Mouse (Mus musculus): Measurements from ENCODE around the gene Klk1b4. TPM values are rescaled to one million over a fixed set of nuclear protein-coding genes. Genes with fewer than 3 reads are reported as not detected.
"Not testable (repeated sequence)": the region's sequence is repeated elsewhere in the genome, so short reads cannot be mapped to it uniquely, and the experiment has no call there.

The Klk1b4 gene
- polyA plus RNA-seq, 1 experiment from 2014 or later = not detected

GRCm38 (mm10) chr7:44222335-44222734 lies 15.1 kb downstream of the Klk1b4 start:
- ATAC-seq (ENCODE audit: low FRiP score, low TSS enrichment) = not testable (repeated sequence)

GRCm38 (mm10) chr7:44225076-44225475 lies 17.8 kb downstream of the Klk1b4 start, which contains the start of gene Klk1:
Gene Klk1, plus strand, starts transcription at chr7:44225360.
- Histone ChIP-seq H3K9me3 (ENCODE audit: control insufficient read depth, low read length) (no peaks in the 10 kb centered on the region), H3K4me2 (ENCODE audit: low read length) (no peak within 1 kb of the TSS), H3K9ac (replicated peaks; ENCODE audit: low read length) (no peak within 1 kb of the TSS), H3K36me3 (ENCODE audit: control insufficient read depth, insufficient read depth, low read length) (no peaks in the 10 kb centered on the region), H3K4me1 (ENCODE audit: control insufficient read depth, insufficient read depth, low read length) (no peaks in the 10 kb centered on the region), H3K27me3 (ENCODE audit: control insufficient read depth, insufficient read depth, low read length) (no peaks in the 10 kb centered on the region), H3K4me3 (replicated peaks; ENCODE audit: low read depth, low read length) (no peak within 1 kb of the TSS), H3K27ac (replicated peaks; ENCODE audit: low read depth, low read length) (no peak within 1 kb of the TSS)
- ATAC-seq (ENCODE audit: low FRiP score, low TSS enrichment) = no peak
- no peak for DNase-seq
- WGBS = 36% methylated on average over 1 of the region's 1 CpGs

More at GRCm38 (mm10) chr7:44222335-44222734, 15.1 kb downstream of the Klk1b4 start:
- H3K36me3 ChIP-seq (ENCODE audit: control insufficient read depth, insufficient read depth, low read length); H3K9me3 ChIP-seq (ENCODE audit: control insufficient read depth, low read length); H3K27ac ChIP-seq (replicated peaks; ENCODE audit: low read depth, low read length); H3K4me1 ChIP-seq (ENCODE audit: control insufficient read depth, insufficient read depth, low read length); H3K4me3 ChIP-seq (replicated peaks; ENCODE audit: low read depth, low read length); H3K9ac ChIP-seq (replicated peaks; ENCODE audit: low read length); H3K27me3 ChIP-seq (ENCODE audit: control insufficient read depth, insufficient read depth, low read length); H3K4me2 ChIP-seq (ENCODE audit: low read length); DNase-seq: not testable (repeated sequence)
- 88% methylated on average over 6 of the region's 6 CpGs for WGBS

- no peak for DNase-seq
These were observed 28.7 kb downstream of the Klk1b4 start, which contains the start of gene Gm36864 for GRCm38 (mm10) chr7:44235909-44236308. Gene Gm36864, plus strand, starts transcription at chr7:44236177.

GRCm38 (mm10) chr7:44239913-44240312 lies 32.7 kb downstream of the Klk1b4 start:
- H3K9me3 ChIP-seq (ENCODE audit: control insufficient read depth, low read length) = no peaks in the 10 kb centered on the region
- H3K4me2 ChIP-seq (ENCODE audit: low read length) = no peak overlapping the region
- no peaks in the 10 kb centered on the region for H3K4me1 ChIP-seq (ENCODE audit: control insufficient read depth, insufficient read depth, low read length)
- DNase-seq (no peak), ATAC-seq (ENCODE audit: low FRiP score, low TSS enrichment) (no peak)
- H3K27me3 ChIP-seq (ENCODE audit: control insufficient read depth, insufficient read depth, low read length) = no peaks in the 10 kb centered on the region
- 64% methylated on average over 2 of the region's 2 CpGs for WGBS
- no peak overlapping the region for H3K9ac ChIP-seq (replicated peaks; ENCODE audit: low read length)
- no peaks in the 10 kb centered on the region for H3K36me3 ChIP-seq (ENCODE audit: control insufficient read depth, insufficient read depth, low read length)
- H3K4me3 ChIP-seq (replicated peaks; ENCODE audit: low read depth, low read length) = no peak overlapping the region
- H3K27ac ChIP-seq (replicated peaks; ENCODE audit: low read depth, low read length) = no peak overlapping the region

More at GRCm38 (mm10) chr7:44235909-44236308, 28.7 kb downstream of the Klk1b4 start, which contains the start of gene Gm36864:
- 83% methylated on average over 3 of the region's 3 CpGs for WGBS
- Histone ChIP-seq H3K36me3 (ENCODE audit: control insufficient read depth, insufficient read depth, low read length) (no peaks in the 10 kb centered on the region), H3K27me3 (ENCODE audit: control insufficient read depth, insufficient read depth, low read length) (no peaks in the 10 kb centered on the region), H3K4me3 (replicated peaks; ENCODE audit: low read depth, low read length) (no peak within 1 kb of the TSS), H3K9ac (replicated peaks; ENCODE audit: low read length) (no peak within 1 kb of the TSS), H3K4me2 (ENCODE audit: low read length) (no peak within 1 kb of the TSS), H3K27ac (replicated peaks; ENCODE audit: low read depth, low read length) (no peak within 1 kb of the TSS), H3K9me3 (ENCODE audit: control insufficient read depth, low read length) (no peaks in the 10 kb centered on the region), H3K4me1 (ENCODE audit: control insufficient read depth, insufficient read depth, low read length) (no peaks in the 10 kb centered on the region)
- ATAC-seq (ENCODE audit: low FRiP score, low TSS enrichment) = no peak

GRCm38 (mm10) chr7:44240712-44241111 lies 33.5 kb downstream of the Klk1b4 start:
- ATAC-seq (ENCODE audit: low FRiP score, low TSS enrichment) (no peak), DNase-seq (no peak)
- H3K27me3 ChIP-seq (ENCODE audit: control insufficient read depth, insufficient read depth, low read length) = no peaks in the 10 kb centered on the region
- H3K27ac ChIP-seq (replicated peaks; ENCODE audit: low read depth, low read length) = no peak overlapping the region
- WGBS = 73% methylated on average over 1 of the region's 1 CpGs
- peaks cover 5% of the 10 kb centered on the region; the same call in 1 of the 2 replicates for H3K4me1 ChIP-seq (ENCODE audit: control insufficient read depth, insufficient read depth, low read length)
- no peak overlapping the region for H3K9ac ChIP-seq (replicated peaks; ENCODE audit: low read length)
- H3K36me3 ChIP-seq (ENCODE audit: control insufficient read depth, insufficient read depth, low read length) = no peaks in the 10 kb centered on the region
- H3K9me3 ChIP-seq (ENCODE audit: control insufficient read depth, low read length) = no peaks in the 10 kb centered on the region
- H3K4me3 ChIP-seq (replicated peaks; ENCODE audit: low read depth, low read length) = no peak overlapping the region
- H3K4me2 ChIP-seq (ENCODE audit: low read length) = no peak overlapping the region

- no peak for DNase-seq
- Histone ChIP-seq H3K9ac (replicated peaks; ENCODE audit: low read length) (no peak overlapping the region), H3K4me1 (ENCODE audit: control insufficient read depth, insufficient read depth, low read length) (peaks cover 5% of the 10 kb centered on the region; the same call in 1 of the 2 replicates), H3K27ac (replicated peaks; ENCODE audit: low read depth, low read length) (no peak overlapping the region), H3K4me3 (replicated peaks; ENCODE audit: low read depth, low read length) (no peak overlapping the region), H3K27me3 (ENCODE audit: control insufficient read depth, insufficient read depth, low read length) (no peaks in the 10 kb centered on the region), H3K4me2 (ENCODE audit: low read length) (no peak overlapping the region), H3K36me3 (ENCODE audit: control insufficient read depth, insufficient read depth, low read length) (no peaks in the 10 kb centered on the region), H3K9me3 (ENCODE audit: control insufficient read depth, low read length) (no peaks in the 10 kb centered on the region)
- 67% methylated on average over 2 of the region's 2 CpGs for WGBS
- ATAC-seq (ENCODE audit: low FRiP score, low TSS enrichment) = no peak
These were observed 33.9 kb downstream of the Klk1b4 start for GRCm38 (mm10) chr7:44241163-44241562.

- Histone ChIP-seq H3K27me3 (ENCODE audit: control insufficient read depth, insufficient read depth, low read length) (no peaks in the 10 kb centered on the region), H3K4me3 (replicated peaks; ENCODE audit: low read depth, low read length) (no peak overlapping the region), H3K4me2 (ENCODE audit: low read length) (no peak overlapping the region), H3K36me3 (ENCODE audit: control insufficient read depth, insufficient read depth, low read length) (peaks cover 7% of the 10 kb centered on the region), H3K9ac (replicated peaks; ENCODE audit: low read length) (no peak overlapping the region), H3K27ac (replicated peaks; ENCODE audit: low read depth, low read length) (no peak overlapping the region), H3K9me3 (ENCODE audit: control insufficient read depth, low read length) (no peaks in the 10 kb centered on the region), H3K4me1 (ENCODE audit: control insufficient read depth, insufficient read depth, low read length) (peaks cover 13% of the 10 kb centered on the region)
- DNase-seq (no peak), ATAC-seq (ENCODE audit: low FRiP score, low TSS enrichment) (no peak)
- WGBS = 42% methylated on average over 1 of the region's 1 CpGs
These were observed 36.8 kb downstream of the Klk1b4 start for GRCm38 (mm10) chr7:44244080-44244479.

- Histone ChIP-seq H3K27me3 (ENCODE audit: control insufficient read depth, insufficient read depth, low read length) (no peaks in the 10 kb centered on the region), H3K4me2 (ENCODE audit: low read length) (peak within 1 kb of the TSS; percentile 79), H3K36me3 (ENCODE audit: control insufficient read depth, insufficient read depth, low read length) (peaks cover 28% of the 10 kb centered on the region), H3K27ac (replicated peaks; ENCODE audit: low read depth, low read length) (peak within 1 kb of the TSS; percentile 95), H3K9ac (replicated peaks; ENCODE audit: low read length) (peak within 1 kb of the TSS; percentile 94), H3K4me1 (ENCODE audit: control insufficient read depth, insufficient read depth, low read length) (peaks cover 13% of the 10 kb centered on the region), H3K9me3 (ENCODE audit: control insufficient read depth, low read length) (no peaks in the 10 kb centered on the region), H3K4me3 (replicated peaks; ENCODE audit: low read depth, low read length) (peak within 1 kb of the TSS; percentile 91)
- under 1% methylated on average over 62 of the region's 62 CpGs for WGBS
- peak; percentile 90 for ATAC-seq (ENCODE audit: low FRiP score, low TSS enrichment)
- DNase-seq = peak; percentile 97
These were observed 39.1 kb downstream of the Klk1b4 start, which contains the start of the genes 1700028J19Rik and 2410002F23Rik for GRCm38 (mm10) chr7:44246055-44246983. Gene 1700028J19Rik, minus strand, starts transcription at chr7:44246695. Gene 2410002F23Rik, plus strand, starts transcription at chr7:44246722.
